Mouse (Mus musculus) testis, adult 10 weeks (tissue): Measurements from ENCODE around the gene Eif3k. TPM values are rescaled to one million over a fixed set of nuclear protein-coding genes. Genes with fewer than 3 reads are reported as not detected.

Experiments
- polyA plus RNA-seq: library from polyadenylated mRNA; stranded (reverse); fragments of 350-450 nt; fragmentation: Illumina TruSeq; extraction: RNeasy Lipid Tissue Mini Kit (QIAGEN cat#74804); gene quantifications from one replicate; pipeline ENCODE4 v1.2.3, GENCODE M21; 2014; ENCODE audit warnings: low read depth, low replicate concordance

The Eif3k gene
- 19.4 TPM for polyA plus RNA-seq

DNA sequence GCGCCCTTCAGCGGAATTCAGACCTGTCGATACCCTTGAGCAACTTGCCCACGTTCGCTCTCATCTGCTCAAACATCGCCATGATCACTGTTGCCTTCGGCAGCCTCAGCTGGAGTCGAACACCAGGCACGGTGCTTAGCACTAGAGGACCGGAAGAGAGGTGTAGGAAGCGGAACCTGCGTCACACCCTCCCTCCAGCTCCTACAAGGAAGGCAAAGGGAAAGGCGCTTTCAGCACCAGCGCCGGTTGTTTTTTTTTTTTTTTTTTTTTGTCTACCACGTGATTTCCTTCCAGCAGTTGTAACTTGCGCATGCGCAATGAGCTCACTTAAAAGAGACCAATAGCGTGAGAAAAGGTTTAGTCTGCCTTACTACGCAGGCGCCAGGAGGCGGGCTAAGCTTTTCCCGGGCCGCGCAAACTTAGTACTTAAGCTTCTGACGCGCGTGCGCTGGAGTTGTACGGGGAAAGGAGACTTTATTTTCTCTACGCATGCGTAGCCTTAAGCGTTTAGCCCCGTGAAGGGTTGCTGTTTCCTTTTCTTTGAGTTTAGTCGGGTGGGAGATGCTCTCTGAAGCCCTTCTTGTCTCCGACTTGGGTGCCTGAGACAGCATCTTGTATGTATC lies at the start of gene Eif3k, which contains the start of gene Map4k1:
TSS of gene Eif3k (minus strand) at position 214 of the 623 bp plus-strand sequence.
TSS of gene Map4k1 (plus strand) at position 400 of the 623 bp plus-strand sequence.

DNA sequence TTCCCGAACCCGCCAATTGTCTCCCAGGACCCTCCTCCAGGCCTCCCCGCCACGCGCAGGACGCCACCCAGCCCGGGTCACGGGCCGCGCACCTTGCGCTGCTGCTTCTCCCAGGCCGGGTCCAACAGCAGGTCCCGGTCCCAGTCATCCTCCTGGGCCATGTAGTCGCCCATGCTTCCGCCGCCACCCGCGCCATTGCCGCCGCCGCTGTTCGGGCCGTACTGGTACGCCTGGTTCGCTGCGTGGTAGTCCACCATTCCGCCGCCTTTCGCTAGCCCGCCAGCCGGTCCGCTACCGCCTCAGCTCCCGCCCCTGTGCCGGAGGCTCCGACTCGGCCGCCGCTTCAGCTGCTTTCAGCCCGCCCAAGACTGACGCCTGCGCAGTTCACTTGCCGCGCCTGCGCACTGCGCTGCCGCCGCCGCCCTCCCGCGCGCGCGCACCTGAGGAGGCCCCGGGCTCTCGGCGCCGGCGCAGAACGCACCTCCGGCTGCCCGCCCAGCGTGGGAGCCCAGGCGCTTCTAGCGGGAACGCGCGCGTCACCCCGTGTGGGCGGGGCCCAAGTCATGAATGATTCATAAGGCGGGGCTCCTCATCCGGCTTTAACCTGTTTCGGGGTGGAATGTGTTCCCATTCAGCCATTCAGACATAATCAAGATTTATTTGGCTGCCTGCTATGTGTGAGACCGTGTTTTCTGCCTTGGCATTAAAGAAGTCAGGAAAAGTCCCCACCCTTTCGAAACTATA lies 19.6 kb downstream of the Eif3k start, which contains the start of gene Actn4:
TSS of gene Actn4 (minus strand) at position 414 of the 744 bp plus-strand sequence.

Other genes with a start within 250 kb of the Eif3k start
- 15.1 TPM for gene Mrps12, start 240.0 kb downstream of the Eif3k start, polyA plus RNA-seq
- gene Sars2, start 239.9 kb downstream of the Eif3k start, polyA plus RNA-seq, result 0.18 TPM
- gene Ccer2, start 225.7 kb downstream of the Eif3k start, polyA plus RNA-seq, result not detected
- 29.9 TPM for gene Sirt2, start 215.1 kb downstream of the Eif3k start, polyA plus RNA-seq
- 2.9 TPM for gene Nfkbib, start 214.4 kb downstream of the Eif3k start, polyA plus RNA-seq
- gene Rinl, start 192.9 kb downstream of the Eif3k start, polyA plus RNA-seq, result 0.66 TPM
- gene Hnrnpl, start 173.3 kb downstream of the Eif3k start, polyA plus RNA-seq, result 205 TPM
- 14.1 TPM for gene Ech1, start 156.6 kb downstream of the Eif3k start, polyA plus RNA-seq
- 2.7 TPM for gene Lgals4, start 148.0 kb downstream of the Eif3k start, polyA plus RNA-seq
- not detected for gene Lgals7, start 118.0 kb downstream of the Eif3k start, polyA plus RNA-seq
- not detected for gene Capn12, start 100.4 kb downstream of the Eif3k start, polyA plus RNA-seq
- gene Actn4, start 19.5 kb downstream of the Eif3k start, polyA plus RNA-seq, result 5.4 TPM
- gene Map4k1, start 186 bp upstream of the Eif3k start, polyA plus RNA-seq, result 0.78 TPM
- 0.14 TPM for gene Ryr1, start 143.3 kb upstream of the Eif3k start, polyA plus RNA-seq
- 0.11 TPM for gene Rasgrp4, start 153.0 kb upstream of the Eif3k start, polyA plus RNA-seq
- gene Fam98c, start 174.4 kb upstream of the Eif3k start, polyA plus RNA-seq, result 3.0 TPM
- 2.6 TPM for gene Ggn, start 188.3 kb upstream of the Eif3k start, polyA plus RNA-seq
- 29.2 TPM for gene Spred3, start 188.5 kb upstream of the Eif3k start, polyA plus RNA-seq
- gene Psmd8, start 198.8 kb upstream of the Eif3k start, polyA plus RNA-seq, result 214 TPM
- 169 TPM for gene Catsperg1, start 232.2 kb upstream of the Eif3k start, polyA plus RNA-seq